Mouse (Mus musculus) right cerebral cortex, postnatal 25 days (tissue): ENCODE measurements around the gene Ptprj.
"Not testable (repeated sequence)": the region's sequence is repeated elsewhere in the genome, so short reads cannot be mapped to it uniquely, and the experiment has no call there.

Source experiments
- DNase-seq: peaks from one replicate; pipeline ENCODE4 v3.0.0; 2022

Ptprj gene

GRCm38 (mm10) chr2:90576936-90577335 is 3.5 kb downstream of the Ptprj start:
- DNase-seq = no peak

GRCm38 (mm10) chr2:90576411-90576810 is 4.0 kb downstream of the Ptprj start:
- DNase-seq = no peak

- DNase-seq = no peak
Observed at GRCm38 (mm10) chr2:90575713-90576112, 4.7 kb downstream of the Ptprj start.

- peak; percentile 3 for DNase-seq
Observed at GRCm38 (mm10) chr2:90575116-90575515, 5.3 kb downstream of the Ptprj start.

GRCm38 (mm10) chr2:90574536-90574935 is 5.9 kb downstream of the Ptprj start:
- DNase-seq = no peak

- no peak for DNase-seq
Observed at GRCm38 (mm10) chr2:90573640-90574526, 6.6 kb downstream of the Ptprj start.

GRCm38 (mm10) chr2:90572126-90572525 is 8.3 kb downstream of the Ptprj start:
- DNase-seq = no peak

GRCm38 (mm10) chr2:90571399-90571798 is 9.0 kb downstream of the Ptprj start:
- not testable (repeated sequence) for DNase-seq

- no peak for DNase-seq
Observed at GRCm38 (mm10) chr2:90570871-90571270, 9.6 kb downstream of the Ptprj start.

GRCm38 (mm10) chr2:90570216-90570615 is 10.2 kb downstream of the Ptprj start:
- no peak for DNase-seq

GRCm38 (mm10) chr2:90568961-90569481 is 11.4 kb downstream of the Ptprj start:
- no peak for DNase-seq

- DNase-seq = no peak
Observed at GRCm38 (mm10) chr2:90568091-90568490, 12.4 kb downstream of the Ptprj start.

GRCm38 (mm10) chr2:90566773-90567528 is 13.5 kb downstream of the Ptprj start:
- no peak for DNase-seq

GRCm38 (mm10) chr2:90566046-90566445 is 14.4 kb downstream of the Ptprj start:
- no peak for DNase-seq

- DNase-seq = no peak
Observed at GRCm38 (mm10) chr2:90565192-90565929, 15.1 kb downstream of the Ptprj start.

GRCm38 (mm10) chr2:90564552-90564951 is 15.9 kb downstream of the Ptprj start:
- no peak for DNase-seq

- no peak for DNase-seq
Observed at GRCm38 (mm10) chr2:90563171-90563570, 17.3 kb downstream of the Ptprj start.

- DNase-seq = no peak
Observed at GRCm38 (mm10) chr2:90562126-90562670, 18.2 kb downstream of the Ptprj start.

- DNase-seq = no peak
Observed at GRCm38 (mm10) chr2:90560197-90560843, 20.1 kb downstream of the Ptprj start.

- no peak for DNase-seq
Observed at GRCm38 (mm10) chr2:90559688-90560196, 20.7 kb downstream of the Ptprj start.

GRCm38 (mm10) chr2:90559015-90559687 is 21.3 kb downstream of the Ptprj start:
- DNase-seq = no peak
